Mouse (Mus musculus): ENCODE data around the gene Adora1.
A peak's percentile ranks its signal among the peaks of the same experiment; 100 is the strongest.

The Adora1 gene

GRCm38 (mm10) chr1:134237438-134237837, 2.2 kb upstream of the Adora1 start:
- DNase-seq (ENCODE audit: low spot score): no peak

GRCm38 (mm10) chr1:134236142-134236541, 911 bp upstream of the Adora1 start:
- DNase-seq (ENCODE audit: low spot score): no peak

GRCm38 (mm10) chr1:134234455-134235390, 508 bp downstream of the Adora1 start:
- no peak for DNase-seq (ENCODE audit: low spot score)

GRCm38 (mm10) chr1:134233681-134234454, 1.4 kb downstream of the Adora1 start:
- DNase-seq (ENCODE audit: low spot score): no peak

- no peak for DNase-seq (ENCODE audit: low spot score)
Measured at GRCm38 (mm10) chr1:134232778-134233531, 2.3 kb downstream of the Adora1 start.

- no peak for DNase-seq (ENCODE audit: low spot score)
Measured at GRCm38 (mm10) chr1:134232326-134232725, 2.9 kb downstream of the Adora1 start.

- DNase-seq (ENCODE audit: low spot score): no peak
Measured at GRCm38 (mm10) chr1:134231681-134232080, 3.5 kb downstream of the Adora1 start.

GRCm38 (mm10) chr1:134231270-134231669, 4.0 kb downstream of the Adora1 start:
- no peak for DNase-seq (ENCODE audit: low spot score)

GRCm38 (mm10) chr1:134230638-134231228, 4.5 kb downstream of the Adora1 start:
- DNase-seq (ENCODE audit: low spot score): no peak

- no peak for DNase-seq (ENCODE audit: low spot score)
Measured at GRCm38 (mm10) chr1:134229806-134230575, 5.2 kb downstream of the Adora1 start.

- DNase-seq (ENCODE audit: low spot score): no peak
Measured at GRCm38 (mm10) chr1:134226739-134227138, 8.5 kb downstream of the Adora1 start.

- DNase-seq (ENCODE audit: low spot score): no peak
Measured at GRCm38 (mm10) chr1:134225375-134225774, 9.9 kb downstream of the Adora1 start.

- no peak for DNase-seq (ENCODE audit: low spot score)
Measured at GRCm38 (mm10) chr1:134224649-134225227, 10.5 kb downstream of the Adora1 start.

GRCm38 (mm10) chr1:134222122-134223055, 12.8 kb downstream of the Adora1 start:
- peak; percentile 71 for DNase-seq (ENCODE audit: low spot score)

- DNase-seq (ENCODE audit: low spot score): no peak
Measured at GRCm38 (mm10) chr1:134221172-134221571, 14.1 kb downstream of the Adora1 start.

GRCm38 (mm10) chr1:134219608-134220007, 15.6 kb downstream of the Adora1 start:
- DNase-seq (ENCODE audit: low spot score): no peak

GRCm38 (mm10) chr1:134217942-134218341, 17.3 kb downstream of the Adora1 start:
- DNase-seq (ENCODE audit: low spot score): no peak

GRCm38 (mm10) chr1:134217028-134217481, 18.2 kb downstream of the Adora1 start:
- DNase-seq (ENCODE audit: low spot score): no peak

GRCm38 (mm10) chr1:134216629-134216971, 18.6 kb downstream of the Adora1 start:
- DNase-seq (ENCODE audit: low spot score): no peak

Data from ovary, adult 18-20 months (tissue).